Mouse (Mus musculus): Measurements from ENCODE around the gene Fgfr2. TPM values are rescaled to one million over a fixed set of nuclear protein-coding genes. Genes with fewer than 3 reads are reported as not detected.

Gene Fgfr2
- polyA plus RNA-seq, 1 experiment: 14.8 TPM

GRCm38 (mm10) chr7:130298926-130299594, 2824.1 kb downstream of the Fgfr2 start:
- H3K4me1 ChIP-seq (ENCODE audit: control insufficient read depth, insufficient read depth, low read length): no peaks in the 10 kb centered on the region
- no peak overlapping the region for H3K27ac ChIP-seq (ENCODE audit: insufficient read depth, low read depth, low read length)
- H3K27me3 ChIP-seq (replicated peaks; ENCODE audit: control insufficient read depth, insufficient read depth, low read length): no peaks in the 10 kb centered on the region
- no peak overlapping the region for H3K4me3 ChIP-seq (ENCODE audit: insufficient read depth, low read depth, low read length)
- TF ChIP-seq CTCF (conservative IDR thresholded peaks at IDR 0.05; ENCODE audit: insufficient read depth, insufficient read length, low read depth, low read length) (no peak), POLR2A (IDR thresholded peaks at IDR 0.05; ENCODE audit: low read depth, low read length) (no peak)
- WGBS: 75% methylated on average over 3 of the region's 3 CpGs
- H3K36me3 ChIP-seq (ENCODE audit: control insufficient read depth, insufficient read depth, low read length): no peaks in the 10 kb centered on the region
- no peak for DNase-seq

GRCm38 (mm10) chr7:130291179-130291578, 2832.0 kb downstream of the Fgfr2 start:
- TF ChIP-seq POLR2A (IDR thresholded peaks at IDR 0.05; ENCODE audit: low read depth, low read length): no peak
- 79% methylated on average over 6 of the region's 6 CpGs for WGBS
- no peak for DNase-seq
- Histone ChIP-seq H3K4me1 (ENCODE audit: control insufficient read depth, insufficient read depth, low read length) (no peaks in the 10 kb centered on the region), H3K27me3 (replicated peaks; ENCODE audit: control insufficient read depth, insufficient read depth, low read length) (no peaks in the 10 kb centered on the region), H3K4me3 (ENCODE audit: insufficient read depth, low read depth, low read length) (no peak overlapping the region), H3K36me3 (ENCODE audit: control insufficient read depth, insufficient read depth, low read length) (no peaks in the 10 kb centered on the region), H3K27ac (ENCODE audit: insufficient read depth, low read depth, low read length) (no peak overlapping the region)

- no peak overlapping the region for H3K27ac ChIP-seq (ENCODE audit: insufficient read depth, low read depth, low read length)
- H3K36me3 ChIP-seq (ENCODE audit: control insufficient read depth, insufficient read depth, low read length): no peaks in the 10 kb centered on the region
- no peaks in the 10 kb centered on the region for H3K27me3 ChIP-seq (replicated peaks; ENCODE audit: control insufficient read depth, insufficient read depth, low read length)
- no peaks in the 10 kb centered on the region for H3K4me1 ChIP-seq (ENCODE audit: control insufficient read depth, insufficient read depth, low read length)
- DNase-seq: no peak
- H3K4me3 ChIP-seq (ENCODE audit: insufficient read depth, low read depth, low read length): no peak overlapping the region
- TF ChIP-seq POLR2A (IDR thresholded peaks at IDR 0.05; ENCODE audit: low read depth, low read length) (no peak), CTCF (conservative IDR thresholded peaks at IDR 0.05; ENCODE audit: insufficient read depth, insufficient read length, low read depth, low read length) (no peak)
- 28% methylated on average over 9 of the region's 9 CpGs for WGBS
These were observed 2833.7 kb downstream of the Fgfr2 start for GRCm38 (mm10) chr7:130289428-130289790.

GRCm38 (mm10) chr7:130288719-130289427, 2834.3 kb downstream of the Fgfr2 start:
- peak; percentile 15 for DNase-seq
- no peaks in the 10 kb centered on the region for H3K36me3 ChIP-seq (ENCODE audit: control insufficient read depth, insufficient read depth, low read length)
- TF ChIP-seq POLR2A (IDR thresholded peaks at IDR 0.05; ENCODE audit: low read depth, low read length): no peak
- TF ChIP-seq CTCF (conservative IDR thresholded peaks at IDR 0.05; ENCODE audit: insufficient read depth, insufficient read length, low read depth, low read length): no peak
- no peaks in the 10 kb centered on the region for H3K27me3 ChIP-seq (replicated peaks; ENCODE audit: control insufficient read depth, insufficient read depth, low read length)
- no peak overlapping the region for H3K4me3 ChIP-seq (ENCODE audit: insufficient read depth, low read depth, low read length)
- H3K4me1 ChIP-seq (ENCODE audit: control insufficient read depth, insufficient read depth, low read length): no peaks in the 10 kb centered on the region
- H3K27ac ChIP-seq (ENCODE audit: insufficient read depth, low read depth, low read length): no peak overlapping the region
- WGBS: 48% methylated on average over 11 of the region's 11 CpGs

GRCm38 (mm10) chr7:130288248-130288647, 2834.9 kb downstream of the Fgfr2 start:
- 58% methylated on average over 7 of the region's 7 CpGs for WGBS
- H3K4me1 ChIP-seq (ENCODE audit: control insufficient read depth, insufficient read depth, low read length): no peaks in the 10 kb centered on the region
- no peak for DNase-seq
- TF ChIP-seq CTCF (conservative IDR thresholded peaks at IDR 0.05; ENCODE audit: insufficient read depth, insufficient read length, low read depth, low read length): no peak
- no peak for TF ChIP-seq POLR2A (IDR thresholded peaks at IDR 0.05; ENCODE audit: low read depth, low read length)
- no peak overlapping the region for H3K27ac ChIP-seq (ENCODE audit: insufficient read depth, low read depth, low read length)
- H3K4me3 ChIP-seq (ENCODE audit: insufficient read depth, low read depth, low read length): no peak overlapping the region
- no peaks in the 10 kb centered on the region for H3K36me3 ChIP-seq (ENCODE audit: control insufficient read depth, insufficient read depth, low read length)
- H3K27me3 ChIP-seq (replicated peaks; ENCODE audit: control insufficient read depth, insufficient read depth, low read length): no peaks in the 10 kb centered on the region

- TF ChIP-seq POLR2A (IDR thresholded peaks at IDR 0.05; ENCODE audit: low read depth, low read length): no peak
- no peak for TF ChIP-seq CTCF (conservative IDR thresholded peaks at IDR 0.05; ENCODE audit: insufficient read depth, insufficient read length, low read depth, low read length)
- no peaks in the 10 kb centered on the region for H3K4me1 ChIP-seq (ENCODE audit: control insufficient read depth, insufficient read depth, low read length)
- H3K27me3 ChIP-seq (replicated peaks; ENCODE audit: control insufficient read depth, insufficient read depth, low read length): no peaks in the 10 kb centered on the region
- DNase-seq: peak; percentile 25
- no peak overlapping the region for H3K27ac ChIP-seq (ENCODE audit: insufficient read depth, low read depth, low read length)
- H3K4me3 ChIP-seq (ENCODE audit: insufficient read depth, low read depth, low read length): no peak overlapping the region
- 42% methylated on average over 19 of the region's 19 CpGs for WGBS
- no peaks in the 10 kb centered on the region for H3K36me3 ChIP-seq (ENCODE audit: control insufficient read depth, insufficient read depth, low read length)
These were observed 2844.1 kb downstream of the Fgfr2 start for GRCm38 (mm10) chr7:130278738-130279705.

All from kidney, adult 2 months (tissue).